Mouse (Mus musculus): ENCODE data around the gene Trim56. TPM values are rescaled to one million over a fixed set of nuclear protein-coding genes. Genes with fewer than 3 reads are reported as not detected.

Trim56 gene
- total RNA-seq, 2 experiments from 2014 or later: 26.5 to 32.5 TPM

GRCm38 (mm10) chr5:137074191-137074651 is 41.8 kb downstream of the Trim56 start:
- no peak for DNase-seq

DNA sequence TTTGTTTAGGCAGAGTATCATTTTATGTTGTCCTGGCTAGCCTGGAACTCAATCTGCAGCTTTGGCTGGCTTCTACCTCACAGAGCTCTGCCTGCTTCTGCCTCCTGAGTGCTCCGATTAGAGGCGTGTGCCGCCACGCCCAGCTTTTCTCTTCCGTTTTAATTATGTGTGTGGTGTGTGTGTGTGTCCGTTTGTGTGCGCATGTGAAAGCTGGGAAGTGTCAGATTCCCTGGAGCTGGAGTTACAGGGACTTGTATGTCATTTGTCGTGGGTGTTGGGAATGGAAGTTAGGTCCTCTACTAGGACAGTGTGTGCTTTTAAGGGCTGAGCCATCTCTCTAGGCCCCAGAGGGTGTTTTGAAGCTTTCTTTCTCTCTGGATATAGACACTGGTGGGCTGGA is 42.9 kb downstream of the Trim56 start:
- no peak for DNase-seq

- DNase-seq: peak; percentile 84
Observed at GRCm38 (mm10) chr5:137072079-137072960, 43.7 kb downstream of the Trim56 start, which contains the start of gene Serpine1. TSS of gene Serpine1 (minus strand) at chr5:137072268.

DNA sequence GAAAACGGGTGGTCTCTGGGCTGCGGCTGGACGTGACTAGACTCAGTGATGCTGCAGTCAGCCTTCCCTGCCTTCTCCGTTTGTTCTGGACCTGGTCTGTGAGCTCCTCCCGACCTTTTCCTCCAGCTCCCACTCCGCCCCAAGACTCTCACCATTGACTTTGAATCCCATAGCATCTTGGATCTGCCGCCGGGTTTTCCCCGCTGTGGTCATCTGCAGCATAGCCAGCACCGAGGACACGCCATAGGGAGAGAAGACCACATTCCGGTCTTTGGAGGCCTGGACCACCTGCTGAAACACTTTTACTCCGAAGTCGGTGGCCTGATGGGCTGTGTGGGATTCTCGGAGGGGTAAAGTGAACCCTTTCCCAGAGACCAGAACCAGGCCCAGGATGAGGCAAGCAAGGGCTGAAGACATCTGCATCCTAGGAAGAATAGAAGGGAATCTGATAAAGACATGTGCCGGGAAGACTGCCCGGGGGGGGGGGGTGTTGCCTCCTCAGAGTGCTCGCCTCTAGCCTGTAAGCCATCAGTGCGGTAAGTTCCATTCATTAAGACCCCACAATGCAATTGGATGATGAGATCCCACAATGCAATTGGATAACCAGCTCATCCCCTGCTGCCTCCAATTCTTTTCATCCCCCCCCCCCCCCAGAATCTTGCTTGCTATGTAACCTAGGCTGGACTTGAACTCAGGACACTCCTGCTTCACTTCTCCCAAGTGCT is 45.0 kb downstream of the Trim56 start:
- no peak for DNase-seq

DNA sequence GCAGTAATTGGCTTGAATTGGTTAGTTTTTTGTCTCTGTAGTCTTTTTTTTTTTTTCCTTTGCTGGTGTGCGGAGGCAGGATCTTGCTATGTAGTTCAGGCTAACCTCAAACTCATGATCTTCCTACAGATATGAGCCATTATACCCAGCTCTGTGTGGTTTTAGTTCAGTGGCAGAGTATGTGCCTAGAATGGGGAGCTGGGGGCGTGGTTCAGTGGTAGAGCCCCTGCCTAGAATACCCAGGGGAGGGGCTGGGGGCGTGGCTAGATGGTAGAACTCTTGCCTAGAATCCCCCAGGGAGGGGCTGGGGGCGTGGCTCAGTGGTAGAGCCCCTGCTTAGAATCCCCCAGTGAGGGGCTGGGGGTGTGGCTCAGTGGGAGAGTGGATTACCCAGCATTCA is 47.3 kb downstream of the Trim56 start:
- no peak for DNase-seq

- no peak for DNase-seq
Observed at GRCm38 (mm10) chr5:137065923-137066322, 50.1 kb downstream of the Trim56 start.

DNA sequence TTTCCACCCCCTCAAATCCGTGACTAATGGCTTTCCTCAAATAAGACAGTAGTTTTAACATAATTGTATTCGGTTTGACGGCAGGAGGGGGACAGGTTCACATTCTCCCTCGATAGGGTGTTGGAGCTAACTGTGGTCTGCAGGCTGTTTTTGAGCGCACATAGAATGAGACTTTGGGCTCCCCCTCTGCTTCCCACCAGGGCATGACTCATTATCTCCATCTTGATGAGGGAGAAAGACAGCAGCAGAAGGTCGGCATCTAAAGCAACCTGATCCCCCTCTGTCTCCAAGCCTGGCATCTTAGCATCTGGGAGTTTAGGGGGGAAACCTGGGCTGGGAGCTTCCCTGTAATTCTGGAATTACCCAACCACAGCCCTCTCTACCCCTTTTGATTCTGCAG is 50.6 kb downstream of the Trim56 start:
- DNase-seq: no peak

DNA sequence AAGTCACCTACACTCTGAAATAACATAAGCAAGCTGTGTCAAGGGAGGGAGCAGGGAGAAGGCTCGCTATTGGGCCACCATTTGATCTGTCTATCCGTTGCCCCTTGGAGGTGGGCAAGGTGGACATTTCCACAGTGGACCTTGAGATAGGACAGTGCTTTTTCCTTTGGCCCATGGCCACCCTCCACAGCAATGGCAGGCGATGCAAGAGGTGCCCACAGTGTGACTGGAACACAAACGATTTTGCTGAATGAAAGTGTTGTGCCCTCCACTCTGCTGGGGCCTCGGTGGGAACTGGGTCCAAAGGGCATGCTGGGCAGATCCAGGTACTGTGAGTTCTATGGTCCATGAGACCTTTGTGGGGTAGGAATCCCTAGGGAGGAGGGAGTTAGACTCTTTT is 53.4 kb downstream of the Trim56 start:
- no peak for DNase-seq

GRCm38 (mm10) chr5:137061809-137062481 is 54.1 kb downstream of the Trim56 start:
- DNase-seq: peak; percentile 69

Other genes starting within 250 kb of the Trim56 start
- 1 to 10 TPM; 6.7 to 8.3 TPM for gene Col26a1, start 233.0 kb downstream of the Trim56 start, total RNA-seq (2021)
- 10 to 100 TPM; 24.5 to 27.5 TPM for gene Ift22, start 208.1 kb downstream of the Trim56 start, total RNA-seq (2021)
- 100 to 1,000 TPM; 164 to 186 TPM for gene Fis1, start 162.9 kb downstream of the Trim56 start, total RNA-seq (2021)
- gene Cldn15, start 149.6 kb downstream of the Trim56 start, total RNA-seq (2021): 10 to 100 TPM; 10.7 to 13.6 TPM
- 10 to 100 TPM; 43.5 to 49.6 TPM for gene Plod3, start 129.2 kb downstream of the Trim56 start, total RNA-seq (2021)
- 10 to 100 TPM; 60.1 to 61.0 TPM for gene Znhit1, start 128.2 kb downstream of the Trim56 start, total RNA-seq (2021)
- 10 to 100 TPM in 1 of 2 experiments, 1 to 10 TPM in 1; 9.9 to 13.7 TPM for gene Vgf, start 89.8 kb downstream of the Trim56 start, total RNA-seq (2021)
- 100 to 1,000 TPM; 105 to 106 TPM for gene Ap1s1, start 70.1 kb downstream of the Trim56 start, total RNA-seq (2021)
- 1 to 10 TPM; 1.4 to 4.6 TPM for gene Serpine1, start 43.9 kb downstream of the Trim56 start, total RNA-seq (2021)
- not detected for gene Muc3, start 33.1 kb upstream of the Trim56 start, total RNA-seq (2021)
- under 1 TPM; 0.24 to 0.51 TPM for gene Muc3a, start 96.2 kb upstream of the Trim56 start, total RNA-seq (2021)
- 10 to 100 TPM; 11.6 to 21.3 TPM for gene Ache, start 171.3 kb upstream of the Trim56 start, total RNA-seq (2021)
- 10 to 100 TPM in 1 of 2 experiments, 1 to 10 TPM in 1; 7.6 to 11.5 TPM for gene Ufsp1, start 178.4 kb upstream of the Trim56 start, total RNA-seq (2021)
- 100 to 1,000 TPM; 130 to 173 TPM for gene Srrt, start 191.5 kb upstream of the Trim56 start, total RNA-seq (2021)
- gene Trip6, start 198.2 kb upstream of the Trim56 start, total RNA-seq (2021): 10 to 100 TPM; 33.6 to 36.8 TPM
- gene Slc12a9, start 217.4 kb upstream of the Trim56 start, total RNA-seq (2021): 10 to 100 TPM in 1 of 2 experiments, 1 to 10 TPM in 1; 9.2 to 12.6 TPM
- 10 to 100 TPM; 71.9 to 73.6 TPM for gene Ephb4, start 233.9 kb upstream of the Trim56 start, total RNA-seq (2021)

Measured in adrenal gland, postnatal 10 days (tissue).